Mouse (Mus musculus): Measurements from ENCODE around the gene Adam22.

GRCm38 (mm10) chr5:8178111-8178510, 189.8 kb downstream of the Adam22 start:
- no peak for TF ChIP-seq POLR2A (IDR thresholded peaks at IDR 0.05; ENCODE audit: borderline replicate concordance, low read depth, low read length)
- TF ChIP-seq CTCF (IDR thresholded peaks at IDR 0.05; ENCODE audit: low read depth, low read length) = no peak

Data from bone marrow macrophage, adult 2 months (primary cell).